Mouse (Mus musculus): ENCODE measurements at regions not wholly inside any gene's neighbourhood (a gene's known extent, or its start where the extent isn't known, plus 50 kb on each side); places are given as distances from the start of the nearest gene placed in this dataset.
"Not testable (repeated sequence)": the region's sequence is repeated elsewhere in the genome, so short reads cannot be mapped to it uniquely, and the experiment has no call there.

GRCm38 (mm10) chr4:6600766-6601367, 1638.0 kb downstream of the Car8 start:
- Histone ChIP-seq H3K4me2 (ENCODE audit: low read depth, low read length) (no peak overlapping the region), H3K27ac (ENCODE audit: low read length) (no peak overlapping the region), H3K4me3 (replicated peaks; ENCODE audit: low read length) (no peak overlapping the region), H3K9ac (ENCODE audit: low read length) (no peak overlapping the region), H3K27me3 (ENCODE audit: control insufficient read depth, insufficient read depth, low read length) (no peaks in the 10 kb centered on the region), H3K36me3 (ENCODE audit: control insufficient read depth, insufficient read depth, low read length) (no peaks in the 10 kb centered on the region), H3K4me1 (ENCODE audit: control insufficient read depth, insufficient read depth, low read length) (no peaks in the 10 kb centered on the region), H3K9me3 (replicated peaks; ENCODE audit: control insufficient read depth, low read length) (no peaks in the 10 kb centered on the region)
- WGBS = 77% methylated on average over 7 of the region's 7 CpGs
- no peak for ATAC-seq (ENCODE audit: insufficient read depth, low FRiP score)

- H3K9ac ChIP-seq (ENCODE audit: low read length) = no peak overlapping the region
- H3K27ac ChIP-seq (ENCODE audit: low read length) = no peak overlapping the region
- H3K36me3 ChIP-seq (ENCODE audit: control insufficient read depth, insufficient read depth, low read length) = no peaks in the 10 kb centered on the region
- H3K9me3 ChIP-seq (replicated peaks; ENCODE audit: control insufficient read depth, low read length) = no peaks in the 10 kb centered on the region
- no peaks in the 10 kb centered on the region for H3K27me3 ChIP-seq (ENCODE audit: control insufficient read depth, insufficient read depth, low read length)
- H3K4me2 ChIP-seq (ENCODE audit: low read depth, low read length) = no peak overlapping the region
- H3K4me3 ChIP-seq (replicated peaks; ENCODE audit: low read length) = no peak overlapping the region
- WGBS = 79% methylated on average over 1 of the region's 1 CpGs
- ATAC-seq (ENCODE audit: insufficient read depth, low FRiP score) = no peak
- no peaks in the 10 kb centered on the region for H3K4me1 ChIP-seq (ENCODE audit: control insufficient read depth, insufficient read depth, low read length)
Observed at GRCm38 (mm10) chr4:6596321-6596720, 1642.5 kb downstream of the Car8 start.

GRCm38 (mm10) chr4:6592890-6593289, 1646.0 kb downstream of the Car8 start:
- H3K36me3 ChIP-seq (ENCODE audit: control insufficient read depth, insufficient read depth, low read length); ATAC-seq (ENCODE audit: insufficient read depth, low FRiP score); H3K27ac ChIP-seq (ENCODE audit: low read length); H3K9me3 ChIP-seq (replicated peaks; ENCODE audit: control insufficient read depth, low read length); H3K4me2 ChIP-seq (ENCODE audit: low read depth, low read length); H3K4me3 ChIP-seq (replicated peaks; ENCODE audit: low read length); H3K9ac ChIP-seq (ENCODE audit: low read length); H3K27me3 ChIP-seq (ENCODE audit: control insufficient read depth, insufficient read depth, low read length); H3K4me1 ChIP-seq (ENCODE audit: control insufficient read depth, insufficient read depth, low read length): not testable (repeated sequence)
- 81% methylated on average over 3 of the region's 3 CpGs for WGBS

- Histone ChIP-seq H3K27me3 (ENCODE audit: control insufficient read depth, insufficient read depth, low read length) (no peaks in the 10 kb centered on the region), H3K4me1 (ENCODE audit: control insufficient read depth, insufficient read depth, low read length) (no peaks in the 10 kb centered on the region), H3K9ac (ENCODE audit: low read length) (no peak overlapping the region), H3K36me3 (ENCODE audit: control insufficient read depth, insufficient read depth, low read length) (no peaks in the 10 kb centered on the region), H3K4me2 (ENCODE audit: low read depth, low read length) (no peak overlapping the region), H3K27ac (ENCODE audit: low read length) (no peak overlapping the region), H3K4me3 (replicated peaks; ENCODE audit: low read length) (no peak overlapping the region), H3K9me3 (replicated peaks; ENCODE audit: control insufficient read depth, low read length) (no peaks in the 10 kb centered on the region)
- ATAC-seq (ENCODE audit: insufficient read depth, low FRiP score) = no peak; the same call in 1 of the 2 replicates
- 31% methylated on average over 11 of the region's 11 CpGs for WGBS
Observed at GRCm38 (mm10) chr4:6561604-6562357, 1677.1 kb downstream of the Car8 start.

GRCm38 (mm10) chr4:6539626-6540025, 1699.2 kb downstream of the Car8 start:
- 96% methylated on average over 5 of the region's 5 CpGs for WGBS
- no peak overlapping the region for H3K4me3 ChIP-seq (replicated peaks; ENCODE audit: low read length)
- no peak overlapping the region for H3K4me2 ChIP-seq (ENCODE audit: low read depth, low read length)
- H3K4me1 ChIP-seq (ENCODE audit: control insufficient read depth, insufficient read depth, low read length) = no peaks in the 10 kb centered on the region
- H3K9ac ChIP-seq (ENCODE audit: low read length) = no peak overlapping the region
- ATAC-seq (ENCODE audit: insufficient read depth, low FRiP score) = no peak
- H3K36me3 ChIP-seq (ENCODE audit: control insufficient read depth, insufficient read depth, low read length) = no peaks in the 10 kb centered on the region
- no peak overlapping the region for H3K27ac ChIP-seq (ENCODE audit: low read length)
- no peaks in the 10 kb centered on the region for H3K9me3 ChIP-seq (replicated peaks; ENCODE audit: control insufficient read depth, low read length)
- no peaks in the 10 kb centered on the region for H3K27me3 ChIP-seq (ENCODE audit: control insufficient read depth, insufficient read depth, low read length)

GRCm38 (mm10) chr4:6532441-6532840, 1706.4 kb downstream of the Car8 start:
- Histone ChIP-seq H3K4me3 (replicated peaks; ENCODE audit: low read length) (no peak overlapping the region), H3K4me2 (ENCODE audit: low read depth, low read length) (no peak overlapping the region), H3K9me3 (replicated peaks; ENCODE audit: control insufficient read depth, low read length) (no peaks in the 10 kb centered on the region), H3K27me3 (ENCODE audit: control insufficient read depth, insufficient read depth, low read length) (no peaks in the 10 kb centered on the region), H3K4me1 (ENCODE audit: control insufficient read depth, insufficient read depth, low read length) (no peaks in the 10 kb centered on the region), H3K9ac (ENCODE audit: low read length) (no peak overlapping the region), H3K27ac (ENCODE audit: low read length) (no peak overlapping the region), H3K36me3 (ENCODE audit: control insufficient read depth, insufficient read depth, low read length) (no peaks in the 10 kb centered on the region)
- no peak for ATAC-seq (ENCODE audit: insufficient read depth, low FRiP score)
- 71% methylated on average over 1 of the region's 1 CpGs for WGBS

- H3K27me3 ChIP-seq (ENCODE audit: control insufficient read depth, insufficient read depth, low read length) = no peaks in the 10 kb centered on the region
- no peaks in the 10 kb centered on the region for H3K9me3 ChIP-seq (replicated peaks; ENCODE audit: control insufficient read depth, low read length)
- H3K4me2 ChIP-seq (ENCODE audit: low read depth, low read length) = no peak overlapping the region
- no peak overlapping the region for H3K9ac ChIP-seq (ENCODE audit: low read length)
- no peaks in the 10 kb centered on the region for H3K4me1 ChIP-seq (ENCODE audit: control insufficient read depth, insufficient read depth, low read length)
- H3K4me3 ChIP-seq (replicated peaks; ENCODE audit: low read length) = no peak overlapping the region
- H3K27ac ChIP-seq (ENCODE audit: low read length) = no peak overlapping the region
- WGBS = 90% methylated on average over 1 of the region's 1 CpGs
- no peaks in the 10 kb centered on the region for H3K36me3 ChIP-seq (ENCODE audit: control insufficient read depth, insufficient read depth, low read length)
- ATAC-seq (ENCODE audit: insufficient read depth, low FRiP score) = no peak
Observed at GRCm38 (mm10) chr4:6517626-6518025, 1721.2 kb downstream of the Car8 start.

- H3K4me2 ChIP-seq (ENCODE audit: low read depth, low read length) = no peak overlapping the region
- no peaks in the 10 kb centered on the region for H3K4me1 ChIP-seq (ENCODE audit: control insufficient read depth, insufficient read depth, low read length)
- no peak for ATAC-seq (ENCODE audit: insufficient read depth, low FRiP score)
- H3K27me3 ChIP-seq (ENCODE audit: control insufficient read depth, insufficient read depth, low read length) = no peaks in the 10 kb centered on the region
- H3K4me3 ChIP-seq (replicated peaks; ENCODE audit: low read length) = no peak overlapping the region
- H3K27ac ChIP-seq (ENCODE audit: low read length) = no peak overlapping the region
- no peaks in the 10 kb centered on the region for H3K36me3 ChIP-seq (ENCODE audit: control insufficient read depth, insufficient read depth, low read length)
- no peaks in the 10 kb centered on the region for H3K9me3 ChIP-seq (replicated peaks; ENCODE audit: control insufficient read depth, low read length)
- no peak overlapping the region for H3K9ac ChIP-seq (ENCODE audit: low read length)
- WGBS = 17% methylated on average over 6 of the region's 6 CpGs
Observed at GRCm38 (mm10) chr4:6514823-6515222, 1721.7 kb upstream of the Impad1 start.

- WGBS = 70% methylated on average over 3 of the region's 3 CpGs
- Histone ChIP-seq H3K27ac (ENCODE audit: low read length) (no peak overlapping the region), H3K9ac (ENCODE audit: low read length) (no peak overlapping the region), H3K4me2 (ENCODE audit: low read depth, low read length) (no peak overlapping the region), H3K36me3 (ENCODE audit: control insufficient read depth, insufficient read depth, low read length) (no peaks in the 10 kb centered on the region), H3K4me1 (ENCODE audit: control insufficient read depth, insufficient read depth, low read length) (no peaks in the 10 kb centered on the region), H3K9me3 (replicated peaks; ENCODE audit: control insufficient read depth, low read length) (no peaks in the 10 kb centered on the region), H3K27me3 (ENCODE audit: control insufficient read depth, insufficient read depth, low read length) (no peaks in the 10 kb centered on the region), H3K4me3 (replicated peaks; ENCODE audit: low read length) (no peak overlapping the region)
- ATAC-seq (ENCODE audit: insufficient read depth, low FRiP score) = no peak
Observed at GRCm38 (mm10) chr4:6513635-6514034, 1720.5 kb upstream of the Impad1 start.

All from stomach, embryonic 16.5 days (tissue).